Mouse (Mus musculus) brain, embryonic 18.5 days (tissue): Measurements from ENCODE around the gene Pik3r3.
A peak's percentile ranks its signal among the peaks of the same experiment; 100 is the strongest.
"Not testable (repeated sequence)": the region's sequence is repeated elsewhere in the genome, so short reads cannot be mapped to it uniquely, and the experiment has no call there.

ENCODE experiments used
- DNase-seq: peaks from one replicate; pipeline ENCODE4 v3.0.0-alpha.2; 2012; ENCODE audit warnings: low read depth, low spot score

Pik3r3 gene

DNA sequence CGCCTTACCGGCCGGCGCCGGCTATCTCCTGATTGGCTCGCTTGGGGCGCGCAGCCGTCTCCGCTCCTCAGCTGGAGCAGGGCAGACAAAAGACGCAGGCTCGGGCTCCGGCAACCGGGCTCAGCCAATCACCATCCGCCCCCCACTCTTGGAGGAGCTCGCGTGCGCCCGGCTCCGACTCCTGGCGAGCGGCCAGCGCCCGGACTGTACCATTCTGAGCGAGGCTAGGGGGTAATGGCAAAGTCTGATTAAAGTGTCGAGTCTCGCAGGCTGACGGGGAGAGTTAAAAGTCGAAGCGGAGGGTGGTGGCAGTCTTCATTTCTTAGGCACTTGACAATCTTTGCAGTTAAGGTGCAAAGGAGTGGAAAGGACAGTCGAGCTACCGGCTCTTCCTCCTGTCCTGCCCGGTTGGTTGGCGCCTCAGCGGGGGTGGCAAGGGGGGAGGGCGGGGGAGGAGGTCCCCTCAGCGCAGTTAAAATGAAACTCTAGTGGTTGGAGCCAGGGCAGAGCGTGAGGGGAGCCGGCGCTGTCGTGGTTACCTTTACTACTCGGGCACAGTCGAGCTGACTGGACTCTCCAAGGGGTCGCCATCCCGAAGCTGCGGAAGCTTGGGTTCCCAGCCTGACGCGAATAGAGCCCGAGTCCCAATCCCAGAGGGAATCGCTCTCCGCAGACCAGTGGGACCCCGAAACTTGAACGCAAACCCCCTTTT lies at the start of gene Pik3r3:
Gene Pik3r3 (plus strand): TSS at position 479 of the 712 bp plus-strand sequence.
- DNase-seq, result peak; percentile 97

DNA sequence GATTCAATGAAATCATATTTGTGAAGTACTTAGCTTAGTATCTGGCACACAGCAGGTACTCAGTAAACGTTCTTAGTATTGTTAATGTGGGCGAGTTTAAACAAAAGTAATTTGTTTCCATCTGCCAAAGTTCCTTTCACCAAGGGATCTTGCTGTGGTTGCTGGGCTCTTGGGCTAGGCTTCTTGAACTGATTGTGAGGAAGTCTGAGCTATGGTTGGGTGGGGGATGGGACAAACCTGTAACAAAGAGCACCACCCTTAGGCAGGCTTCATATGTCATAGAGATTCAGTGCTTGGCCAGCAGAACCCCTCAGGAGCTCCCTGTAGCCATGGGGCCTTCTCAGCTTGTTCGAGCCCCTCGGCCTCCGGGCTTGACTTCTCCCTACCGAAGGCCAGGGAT lies 48.3 kb upstream of the Pik3r3 start, which contains the start of the genes 1700042G07Rik and Gm49337:
Gene 1700042G07Rik (plus strand): TSS at position 301 of the 400 bp plus-strand sequence.
Gene Gm49337 (plus strand): TSS at position 313 of the 400 bp plus-strand sequence.
- no peak for DNase-seq

DNA sequence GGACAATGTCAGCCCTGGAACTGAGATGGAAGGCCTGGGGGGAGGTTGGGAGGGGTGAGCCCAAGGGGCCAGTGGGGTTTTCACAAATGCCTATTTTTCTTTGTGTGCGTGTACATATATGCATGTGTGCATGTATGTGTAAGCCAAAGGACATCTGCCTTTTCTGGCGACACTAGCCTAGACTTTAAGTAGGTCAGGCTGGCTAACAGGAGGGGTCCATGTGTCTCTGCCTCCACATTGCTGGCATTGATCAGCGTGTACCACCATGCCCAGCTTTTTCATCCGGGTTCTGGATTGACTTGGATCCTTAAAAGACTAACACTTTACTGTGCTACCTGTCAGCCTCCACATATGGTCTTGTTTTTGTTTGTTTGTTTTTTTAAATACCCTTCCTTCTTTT lies 47.7 kb upstream of the Pik3r3 start:
- DNase-seq, result no peak

DNA sequence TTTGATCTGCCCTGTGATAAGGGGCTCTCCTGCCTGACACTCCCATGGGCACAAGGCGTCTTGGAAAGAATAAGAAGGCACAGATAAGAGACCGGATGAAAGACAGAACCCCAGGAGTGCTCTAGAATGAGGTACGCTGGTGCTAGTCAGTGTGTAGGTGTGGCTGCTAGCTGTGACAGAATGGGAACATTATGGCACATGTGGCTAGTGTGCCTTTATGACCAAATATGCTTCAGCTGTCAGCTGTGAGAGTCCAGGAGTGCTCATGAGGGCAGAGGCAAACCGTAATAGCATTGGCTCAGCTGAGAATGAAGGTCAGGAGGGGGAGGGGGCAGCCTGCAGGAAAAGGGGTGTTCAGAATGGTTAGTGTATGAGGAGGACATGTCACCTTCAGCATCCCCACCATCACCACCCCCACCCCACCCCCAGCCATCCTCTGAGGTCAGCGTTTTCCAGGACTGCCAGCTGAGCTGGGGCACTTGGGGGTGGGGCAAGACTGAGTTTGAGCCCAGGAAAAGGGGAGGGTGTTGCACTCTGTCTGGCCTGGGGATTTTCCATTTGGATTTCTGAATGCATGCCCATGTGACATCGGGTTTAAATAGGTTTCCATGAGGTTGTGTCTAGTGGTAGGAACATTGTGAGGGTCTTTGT lies 46.8 kb upstream of the Pik3r3 start:
- no peak for DNase-seq

DNA sequence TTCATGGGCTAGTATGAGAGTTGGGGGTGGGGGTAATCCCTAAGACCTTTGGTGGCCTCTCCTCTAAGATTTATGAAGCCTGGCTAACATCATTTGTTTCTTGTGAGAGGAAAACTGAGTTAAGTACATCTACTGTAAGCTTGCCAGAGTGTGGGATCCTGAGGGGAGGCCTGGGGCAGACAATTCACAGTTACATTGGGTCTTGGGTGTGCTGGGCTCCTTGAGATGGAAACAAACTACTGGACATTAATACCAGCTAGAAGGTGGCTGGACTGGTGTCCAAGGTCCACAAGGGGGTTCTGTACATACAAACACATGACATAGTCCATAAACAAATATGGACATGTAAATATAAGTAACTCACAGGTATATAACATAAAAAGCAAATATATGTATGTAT lies 46.3 kb upstream of the Pik3r3 start:
- DNase-seq, result no peak

DNA sequence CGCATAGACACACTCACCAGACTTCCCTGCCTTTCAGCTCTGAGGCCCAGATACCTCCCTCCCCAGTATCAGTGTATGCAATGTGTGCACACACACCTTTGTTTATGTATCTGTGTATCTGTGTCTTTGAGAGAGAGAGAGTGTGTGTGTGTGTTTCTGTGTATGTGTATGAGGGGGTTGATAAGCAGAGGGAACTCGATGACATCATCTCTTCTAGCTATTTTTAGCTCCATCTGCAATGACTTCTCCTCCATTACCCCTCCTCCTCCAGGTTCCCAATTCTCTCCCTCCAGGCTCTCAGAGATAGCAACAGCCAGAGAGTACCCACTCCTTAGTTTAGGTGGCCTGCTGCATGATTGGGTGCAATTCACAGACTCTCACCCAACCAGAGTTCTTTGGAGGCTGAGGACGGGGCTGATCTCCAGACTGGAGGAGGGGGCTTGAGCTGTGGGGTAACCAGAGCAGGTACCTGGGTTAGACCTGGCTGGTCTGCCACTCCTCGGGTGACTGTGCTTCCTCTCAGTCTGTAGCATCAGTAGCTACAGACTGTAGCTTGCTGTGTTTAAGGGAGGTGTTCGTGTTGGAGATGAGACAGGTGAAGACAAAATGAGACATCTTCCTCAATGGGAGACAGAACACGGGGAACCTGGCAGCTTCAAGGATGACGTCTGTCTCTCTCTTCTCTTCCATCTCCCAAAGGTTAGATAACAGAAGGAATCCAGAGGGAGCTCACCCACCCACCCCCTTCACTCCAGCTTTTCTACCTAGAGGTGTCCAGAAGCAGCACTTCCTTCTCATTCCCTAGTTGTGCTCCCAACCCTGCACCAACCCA lies 45.5 kb upstream of the Pik3r3 start:
- DNase-seq, result no peak

DNA sequence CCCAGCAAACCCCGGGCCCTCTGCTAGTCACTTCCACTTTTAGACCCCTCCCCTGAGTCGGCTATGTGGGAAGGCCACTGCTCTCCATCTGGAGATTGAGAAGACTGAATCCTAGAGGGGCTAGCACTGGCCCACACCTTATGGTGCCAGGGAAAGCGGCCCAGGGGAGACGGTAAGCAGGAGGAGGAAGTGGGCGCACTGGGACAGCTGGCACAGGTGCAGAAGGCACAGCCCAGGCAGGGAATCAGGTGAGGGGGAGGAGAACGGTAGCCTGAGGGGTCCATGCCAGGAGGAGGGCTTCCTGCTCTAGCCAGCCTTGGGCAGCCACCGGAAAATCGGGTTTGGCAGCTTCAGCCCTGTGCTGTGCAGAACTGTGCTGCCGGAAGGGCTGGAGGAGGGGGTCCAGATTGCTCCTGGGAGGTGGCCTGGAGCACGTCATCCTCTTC lies 44.9 kb upstream of the Pik3r3 start:
- DNase-seq, result no peak

DNA sequence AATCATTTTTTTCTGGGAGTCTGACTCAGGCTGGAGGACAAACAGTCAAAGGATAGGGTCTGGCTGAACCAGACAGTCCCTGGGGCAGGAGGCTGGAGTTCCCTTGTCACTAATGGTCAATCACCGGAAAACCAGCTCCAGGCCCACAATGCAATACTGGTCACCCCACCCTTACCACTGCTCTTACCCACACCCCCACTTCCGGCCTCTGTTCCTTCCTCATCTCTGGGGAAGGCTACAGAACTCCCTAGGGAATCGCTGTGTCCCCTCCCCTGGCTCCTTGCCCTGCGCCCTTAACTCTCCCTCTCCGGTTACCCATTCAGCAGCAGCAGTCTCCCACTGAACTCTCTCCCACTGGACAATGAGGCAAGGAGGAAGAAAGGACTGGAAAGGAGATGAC lies 44.3 kb upstream of the Pik3r3 start:
- no peak for DNase-seq

DNA sequence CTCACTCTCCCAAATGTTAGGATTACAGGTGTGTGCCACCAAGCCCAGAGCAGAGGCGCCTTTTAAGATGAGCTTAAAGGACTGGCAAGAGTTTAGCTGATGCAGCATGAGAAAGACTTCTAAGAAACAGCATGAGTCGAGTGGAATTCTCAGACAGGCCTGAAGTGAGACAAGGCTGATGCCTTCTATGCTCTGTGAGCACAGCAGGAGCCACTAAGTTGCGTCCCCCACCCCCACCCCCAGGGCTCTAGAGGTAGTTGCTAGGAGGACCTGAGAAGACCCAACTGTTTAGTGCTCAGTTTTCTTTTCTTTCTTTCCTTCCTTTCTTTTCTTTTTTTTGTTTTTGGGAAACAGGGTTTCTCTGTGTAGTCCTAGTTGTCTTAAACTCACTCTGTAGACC lies 39.3 kb upstream of the Pik3r3 start:
- no peak for DNase-seq

DNA sequence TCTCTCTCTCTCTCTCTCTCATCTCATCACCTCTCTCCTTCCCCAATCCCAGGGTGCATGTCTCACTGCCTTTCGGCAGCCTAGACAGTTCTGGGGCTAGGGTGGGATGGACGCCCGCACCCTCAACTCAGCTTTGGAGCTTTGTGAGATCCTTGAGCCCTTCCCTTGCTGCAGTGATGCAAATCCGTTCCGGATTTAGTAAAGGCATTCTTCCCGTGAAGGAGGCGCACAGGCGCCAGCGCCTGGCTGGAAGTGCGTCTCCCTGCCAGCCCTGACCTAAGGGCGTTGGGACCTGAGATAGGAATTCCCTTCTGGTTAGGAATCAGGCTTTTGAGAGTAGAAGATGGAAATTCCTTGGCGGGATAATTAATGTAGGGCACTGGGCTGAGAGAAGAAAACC lies 38.7 kb upstream of the Pik3r3 start:
- DNase-seq, result no peak

DNA sequence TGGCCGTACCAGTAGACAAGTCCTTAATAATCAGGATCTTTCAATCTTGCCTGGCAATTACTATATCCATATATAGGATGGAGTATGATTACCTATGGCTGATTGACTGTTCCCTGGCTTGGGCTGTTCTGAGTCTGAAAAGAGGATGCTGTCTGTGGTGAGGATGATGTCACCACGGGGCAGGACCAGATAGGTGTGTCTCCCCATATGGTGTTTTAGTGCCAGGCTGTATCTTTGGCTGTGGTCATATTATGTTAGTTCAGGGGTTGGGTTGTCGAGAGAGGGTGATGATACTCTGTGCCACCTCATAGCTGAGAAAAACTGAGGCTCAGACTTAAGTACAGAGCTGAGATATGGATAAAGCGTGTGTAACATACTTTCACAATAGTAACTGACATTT lies 36.3 kb upstream of the Pik3r3 start:
- no peak for DNase-seq

DNA sequence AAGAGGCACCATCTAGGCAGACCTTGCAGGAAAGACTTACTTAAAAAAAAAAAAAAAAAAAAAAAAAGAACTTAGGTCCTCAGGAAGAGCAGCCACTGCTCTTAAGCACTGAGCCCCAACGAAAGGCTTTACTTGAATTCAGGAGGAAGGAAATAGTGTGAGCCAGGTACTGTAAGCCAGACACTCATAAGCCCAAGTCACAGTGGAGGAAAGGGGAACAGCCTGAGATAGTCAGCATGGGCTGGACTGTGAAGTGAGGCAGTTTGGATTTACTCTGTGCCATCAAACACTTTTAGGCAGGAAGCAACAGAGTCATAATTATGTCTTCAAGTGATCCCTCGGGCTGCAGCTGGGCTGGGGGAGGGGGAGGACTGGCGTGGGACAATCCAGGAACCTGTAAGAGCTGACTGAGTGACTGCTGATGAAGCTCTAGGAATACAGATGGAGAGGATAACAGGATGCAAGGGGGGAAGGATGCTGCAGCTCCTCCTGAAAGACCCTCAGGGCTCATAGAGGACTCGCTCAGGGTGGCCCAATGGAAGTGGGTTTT lies 29.1 kb upstream of the Pik3r3 start:
- no peak for DNase-seq

DNA sequence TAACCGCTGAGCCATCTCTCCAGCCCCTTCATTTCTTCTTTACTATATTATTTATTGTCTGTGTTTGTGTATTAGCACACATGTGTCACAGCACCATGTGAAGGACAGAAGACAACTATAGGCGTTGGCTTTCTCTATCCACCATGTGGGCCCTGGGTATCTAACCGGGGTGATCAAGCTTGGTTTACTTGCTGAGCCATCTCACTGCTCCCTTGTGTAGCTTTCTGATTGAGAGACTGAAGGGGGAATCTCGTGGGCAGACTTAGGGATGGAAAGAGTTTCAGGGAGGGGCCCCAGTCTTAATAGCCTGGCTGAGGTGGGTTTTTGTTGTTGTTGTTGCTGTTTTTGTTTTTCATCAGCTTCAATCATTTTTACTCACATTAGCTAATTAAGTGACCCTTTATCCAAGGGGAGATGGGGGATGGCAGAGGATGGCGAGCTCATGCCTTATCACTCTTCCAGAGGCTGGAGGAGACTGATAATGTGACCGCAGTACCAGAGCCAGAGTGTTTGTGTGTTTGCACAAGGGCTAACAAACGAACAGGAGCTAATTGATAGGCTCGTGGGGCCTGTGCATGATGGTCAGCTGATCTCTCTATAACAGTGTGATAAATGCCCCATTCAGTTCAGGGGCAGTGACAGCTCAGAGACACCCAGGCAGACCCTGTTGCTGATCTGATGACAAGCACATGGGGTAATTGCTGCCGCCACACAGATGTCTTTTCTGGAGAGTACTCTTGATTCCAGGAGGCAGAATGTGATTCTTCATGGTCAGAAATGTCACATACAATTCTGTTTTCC lies 27.6 kb upstream of the Pik3r3 start:
- DNase-seq, result no peak

DNA sequence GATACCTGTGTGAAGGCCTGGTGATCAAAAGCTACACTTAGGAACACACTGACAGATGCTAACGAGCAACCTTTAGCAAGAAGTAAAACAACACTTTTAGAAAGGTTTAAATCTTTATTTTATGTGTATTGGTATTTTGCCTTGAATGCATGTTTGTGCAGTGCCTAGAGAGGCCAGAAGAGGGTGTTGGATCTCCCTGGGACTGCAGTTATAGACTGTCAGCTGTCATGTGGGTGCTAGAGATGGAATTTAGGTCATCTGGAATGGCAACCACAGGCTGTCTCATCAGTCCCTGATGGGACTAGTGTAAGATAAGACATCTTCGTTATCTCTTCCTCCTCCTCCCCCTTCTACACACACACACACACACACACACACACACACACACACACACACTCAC lies 23.0 kb upstream of the Pik3r3 start:
- no peak for DNase-seq

DNA sequence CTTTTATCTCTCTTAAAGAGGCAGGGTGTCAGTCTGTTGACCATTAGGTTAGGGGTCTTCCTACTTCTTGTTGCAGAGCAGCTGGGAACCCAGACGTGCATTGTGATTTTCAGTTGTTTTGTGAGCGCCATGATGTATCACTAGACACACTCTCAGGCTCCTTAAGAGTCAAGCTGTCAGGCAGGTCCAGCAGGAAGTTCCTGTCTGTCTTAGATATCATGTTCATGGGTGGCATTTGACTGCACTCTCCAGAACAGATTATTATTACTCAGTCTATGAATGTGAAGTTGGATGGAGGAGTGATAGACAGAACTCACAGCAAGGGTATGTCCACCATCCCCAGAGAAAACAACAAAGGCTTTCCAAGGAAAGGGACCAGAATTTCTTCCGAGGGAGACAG lies 17.0 kb upstream of the Pik3r3 start:
- no peak for DNase-seq

DNA sequence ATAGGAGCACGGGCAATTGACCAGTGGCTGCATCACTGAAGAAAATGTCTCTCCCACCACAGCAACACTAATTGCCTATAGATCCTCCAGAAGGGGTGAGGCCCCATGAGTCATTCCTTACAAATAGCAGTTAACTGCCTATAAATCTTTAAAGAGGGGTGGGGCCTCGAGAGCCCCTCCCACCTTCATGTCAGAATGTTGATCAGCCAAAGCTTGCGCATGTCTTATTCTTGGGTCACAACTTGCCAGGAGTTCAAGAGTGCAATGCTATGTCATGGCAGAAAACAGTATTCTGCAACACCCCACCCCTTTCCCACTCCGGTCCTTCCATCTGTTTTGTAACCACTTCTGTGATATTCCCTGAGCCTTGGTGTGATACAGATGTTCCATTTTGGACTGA lies 14.9 kb upstream of the Pik3r3 start:
- DNase-seq, result no peak

DNA sequence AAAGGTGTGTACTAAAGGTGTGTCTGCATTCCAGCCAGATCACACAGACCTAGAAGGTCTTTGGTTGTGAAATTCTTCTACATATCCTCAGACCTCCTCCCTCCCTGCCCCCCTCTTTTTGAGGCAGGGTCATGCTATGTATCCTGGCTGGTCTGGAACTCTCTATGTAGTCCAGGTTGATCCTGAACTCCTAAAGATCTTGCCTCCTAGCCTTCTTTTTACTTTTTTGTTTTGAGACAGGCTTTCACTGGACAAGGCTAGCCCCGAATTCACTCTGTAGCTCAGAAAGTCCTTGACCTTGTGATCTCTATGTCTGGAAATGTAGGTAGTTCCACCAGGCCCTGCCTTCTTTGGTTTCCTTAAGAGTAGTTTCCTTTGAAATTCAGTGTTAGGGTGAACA lies 12.5 kb upstream of the Pik3r3 start:
- no peak for DNase-seq

DNA sequence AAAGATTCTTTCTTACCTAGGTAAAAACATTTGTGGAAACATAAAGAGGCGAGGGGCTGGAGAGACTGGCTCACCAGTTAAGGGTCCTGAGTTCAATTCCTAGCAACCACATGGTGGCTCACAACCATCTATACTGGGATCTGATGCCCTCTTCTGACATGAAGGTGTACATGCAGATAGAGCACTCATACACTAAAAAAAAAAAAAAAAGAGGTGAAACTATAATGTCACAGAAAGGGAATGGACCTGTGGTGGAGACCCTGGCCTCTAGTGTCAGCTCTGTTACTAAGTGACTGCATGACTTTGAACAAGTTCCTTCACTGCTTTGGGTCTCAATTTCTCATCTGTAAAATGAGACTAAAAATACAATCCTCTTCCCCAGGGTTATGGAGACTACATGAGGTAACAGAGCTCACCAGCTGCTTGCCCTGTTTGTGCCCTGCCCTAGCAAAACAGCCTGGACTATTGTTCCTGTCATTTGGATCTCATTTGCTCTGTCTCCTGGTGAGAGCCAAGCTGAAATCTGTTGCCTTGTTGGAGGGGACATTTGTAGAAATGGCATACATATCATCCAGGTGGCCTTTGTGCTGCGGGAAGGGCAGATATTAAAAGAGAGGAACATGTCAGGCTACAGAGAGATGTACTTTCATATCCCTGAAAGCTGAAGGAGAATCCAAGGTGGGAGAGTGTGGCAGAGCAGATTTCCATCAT lies 5.4 kb upstream of the Pik3r3 start:
- DNase-seq, result no peak

DNA sequence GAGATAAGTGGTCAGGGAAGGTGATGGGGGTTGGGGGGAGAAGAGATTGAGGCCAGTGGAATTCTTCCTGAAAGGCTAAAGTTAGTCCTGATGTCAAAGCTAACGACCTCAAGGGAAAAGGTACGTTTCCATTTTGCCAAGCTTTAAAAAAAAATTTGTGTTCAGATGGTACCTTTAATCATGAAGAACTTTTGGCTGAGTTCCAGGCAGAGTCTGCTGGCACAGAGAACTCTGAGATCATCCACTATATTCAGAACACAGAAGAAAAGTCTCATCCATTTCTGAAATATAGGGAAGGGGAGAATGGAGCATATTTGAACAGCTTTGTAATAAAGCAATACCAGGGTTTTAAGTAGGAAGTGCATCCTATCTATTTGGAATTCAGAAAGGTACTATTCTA lies 4.4 kb upstream of the Pik3r3 start:
- DNase-seq, result no peak

DNA sequence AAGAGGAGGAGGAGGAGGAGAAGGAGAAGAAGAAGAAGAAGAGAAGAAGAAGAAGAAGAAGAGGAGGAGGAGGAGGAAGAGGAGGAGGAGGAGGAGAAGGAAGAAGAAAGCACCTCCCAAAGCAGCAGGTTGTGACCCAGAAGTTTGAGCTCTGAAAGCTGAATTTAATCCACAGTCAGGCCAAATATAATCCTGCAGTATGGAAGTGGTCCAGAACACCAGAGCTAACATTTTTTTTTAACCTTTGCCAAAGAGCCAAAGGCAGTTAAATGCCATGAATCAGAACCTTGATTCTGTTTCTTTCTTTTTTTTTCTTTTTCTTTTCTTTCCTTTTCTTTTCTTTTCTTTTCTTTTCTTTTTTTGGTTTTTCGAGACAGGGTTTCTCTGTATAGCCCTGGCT lies 3.8 kb upstream of the Pik3r3 start:
- DNase-seq, result not testable (repeated sequence)

DNA sequence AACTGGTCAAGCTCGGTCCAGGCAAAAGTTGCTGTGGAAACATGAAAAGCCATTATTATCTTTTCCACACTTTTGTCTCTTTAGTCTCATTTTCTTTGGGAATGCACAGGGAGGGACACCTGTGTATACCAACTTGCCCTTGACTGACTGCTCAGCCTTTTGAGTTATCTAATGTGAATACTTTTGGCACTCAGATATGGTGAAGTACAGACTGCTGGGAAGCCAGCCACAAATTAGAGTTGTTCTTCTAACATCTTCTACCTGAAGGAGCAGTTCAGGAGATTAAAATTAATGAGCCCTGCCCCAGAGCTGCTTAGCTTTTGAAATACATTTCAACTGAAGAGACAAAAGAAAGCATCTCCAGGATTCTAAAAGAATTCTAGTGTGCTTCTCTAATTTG lies 2.4 kb upstream of the Pik3r3 start:
- no peak for DNase-seq
